Comparison of ENCODE assay signal across 23 mouse cellular contexts in genomic region chr11:108213783-108214182, GRCm38 (mm10).
DNase-seq lines count a peak whose midpoint lies in the region; ATAC-seq and TF ChIP-seq lines count a peak whose summit lies in the region.
"Had no signal": no experiment of that assay in that cellular context is flagged by ENCODE, and none has a peak within 500 bp of the region (broad histone marks: within the 10 kb centered on the region; RNA-seq: fewer than 3 reads in every experiment).

No protein-coding gene starts in this region.

- H3K4me3 ChIP-seq in embryonic facial prominence, embryonic 15.5 days (replicated peaks) = no peak overlapping the region
- H3K4me3 ChIP-seq in embryonic facial prominence, embryonic 10.5 days = no peak overlapping the region
- no peak overlapping the region for H3K4me3 ChIP-seq in layer of hippocampus, adult 2 months
- H3K4me3 ChIP-seq in CH12.LX (replicated peaks in 1 of 3; ENCODE audit: low read depth in 2 of 3, low read length in 2 of 3, poor library complexity in 1 of 3) = peak overlapping the region in 1 of 3 experiments; percentile 14
- no peak overlapping the region for H3K4me3 ChIP-seq in forebrain, embryonic 15.5 days
- H3K4me3 ChIP-seq: embryonic facial prominence, embryonic 12.5 days; erythroblast, embryonic 14.5 days; forebrain, embryonic 10.5 days; forebrain, embryonic 12.5 days had no signal

- no peak for TF ChIP-seq CTCF in layer of hippocampus, adult 2 months (conservative IDR thresholded peaks at IDR 0.05)
- TF ChIP-seq CTCF in CH12.LX (conservative IDR thresholded peaks at IDR 0.05 in 1 of 2, IDR thresholded peaks at IDR 0.05 in 1 of 2; ENCODE audit: low read depth in 2 of 2, low read length in 2 of 2) = no peak

- no peak for ATAC-seq in embryonic facial prominence, embryonic 15.5 days (ENCODE audit: insufficient number of reproducible peaks, low FRiP score, low TSS enrichment, low read depth)
- ATAC-seq in forebrain, embryonic 15.5 days (replicated peaks) = no peak
- ATAC-seq: forebrain, embryonic 14.5 days; forebrain, postnatal 0 days had no signal

- H3K9me3 ChIP-seq in embryonic facial prominence, embryonic 15.5 days (replicated peaks) = no peaks in the 10 kb centered on the region
- no peaks in the 10 kb centered on the region for H3K9me3 ChIP-seq in embryonic facial prominence, embryonic 10.5 days
- H3K9me3 ChIP-seq in CH12.LX (replicated peaks; ENCODE audit: low read length) = peaks cover 9% of the 10 kb centered on the region
- no peaks in the 10 kb centered on the region for H3K9me3 ChIP-seq in forebrain, embryonic 15.5 days
- H3K9me3 ChIP-seq: embryonic facial prominence, embryonic 12.5 days; forebrain, embryonic 10.5 days; forebrain, embryonic 12.5 days had no signal

- dilution Hi-C loops in CH12.LX (cut with MboI; ENCODE audit: extremely low pct_ligation_motif_present, extremely low pct_unique_long_range_greater_than_20kb, low sequenced_read_pairs) = no loop called here

- H3K27me3 ChIP-seq in embryonic facial prominence, embryonic 15.5 days = no peaks in the 10 kb centered on the region
- H3K27me3 ChIP-seq in embryonic facial prominence, embryonic 10.5 days (replicated peaks; ENCODE audit: low read depth, poor library complexity, severe bottlenecking) = no peaks in the 10 kb centered on the region
- no peaks in the 10 kb centered on the region for H3K27me3 ChIP-seq in CH12.LX (replicated peaks)
- no peaks in the 10 kb centered on the region for H3K27me3 ChIP-seq in forebrain, embryonic 15.5 days
- H3K27me3 ChIP-seq: embryonic facial prominence, embryonic 12.5 days; forebrain, embryonic 12.5 days had no signal

- H3K36me3 ChIP-seq in embryonic facial prominence, embryonic 15.5 days = no peaks in the 10 kb centered on the region
- no peaks in the 10 kb centered on the region for H3K36me3 ChIP-seq in embryonic facial prominence, embryonic 10.5 days (replicated peaks)
- H3K36me3 ChIP-seq in CH12.LX (replicated peaks in 1 of 2; ENCODE audit: control insufficient read depth in 1 of 2, insufficient read depth in 1 of 2, low read length in 1 of 2) = peaks cover 3 to 50% of the 10 kb centered on the region in 2 experiments
- H3K36me3 ChIP-seq in forebrain, embryonic 15.5 days = no peaks in the 10 kb centered on the region
- H3K36me3 ChIP-seq: embryonic facial prominence, embryonic 12.5 days; forebrain, embryonic 10.5 days; forebrain, embryonic 12.5 days had no signal

- no peak overlapping the region for H3K4me2 ChIP-seq in embryonic facial prominence, embryonic 15.5 days (replicated peaks)
- peak overlapping the region; percentile 100 for H3K4me2 ChIP-seq in CH12.LX (ENCODE audit: insufficient read depth, low read depth, poor library complexity, severe bottlenecking)
- no peak overlapping the region for H3K4me2 ChIP-seq in forebrain, embryonic 15.5 days (replicated peaks)
- H3K4me2 ChIP-seq: embryonic facial prominence, embryonic 12.5 days; forebrain, embryonic 12.5 days had no signal

- DNase-seq in embryonic facial prominence, embryonic 10.5 days (ENCODE audit: low spot score) = no peak
- no peak for DNase-seq in layer of hippocampus, adult 2 months (ENCODE audit: low spot score in 2 of 2)
- DNase-seq in layer of hippocampus, adult 8-10 months (ENCODE audit: low spot score in 2 of 2) = no peak
- no peak for DNase-seq in CH12.LX (ENCODE audit: extremely low read depth)
- DNase-seq in thymus, postnatal 10 days (ENCODE audit: low spot score in 2 of 2) = no peak
- DNase-seq: adrenal gland, adult 2 months; adrenal gland, postnatal 10 days; adrenal gland, postnatal 25 days; cerebellum, adult 11 months; cerebellum, adult 18-20 months; cerebellum, adult 8-10 months; cerebellum, adult 9-11 months; cerebellum, postnatal 14 days; cerebellum, postnatal 36 days; embryo, embryonic 11 days; forebrain, postnatal 0 days had no signal

- in situ Hi-C loops in CH12.LX (cut with MboI; ENCODE audit: low pct_ligation_motif_present, low pct_unique_long_range_greater_than_20kb, low sequenced_read_pairs) = loop anchor here (5.0 to 25.0 kb wide), 2 partner anchors 164 to 351 kb away; no protein-coding TSS in a partner anchor

- TF ChIP-seq EP300 in CH12.LX (IDR thresholded peaks at IDR 0.05; ENCODE audit: low read length) = peak; percentile 82

- peaks cover 3% of the 10 kb centered on the region; the same call in 1 of the 2 replicates for H3K79me2 ChIP-seq in CH12.LX (replicated peaks; ENCODE audit: control insufficient read depth, extremely low read depth, insufficient read depth, poor library complexity, severe bottlenecking)

- peaks cover 40% of the 10 kb centered on the region for H3K4me1 ChIP-seq in embryonic facial prominence, embryonic 15.5 days
- H3K4me1 ChIP-seq in embryonic facial prominence, embryonic 10.5 days = peaks cover 36% of the 10 kb centered on the region
- peaks cover 28 to 82% of the 10 kb centered on the region in 2 experiments for H3K4me1 ChIP-seq in CH12.LX (ENCODE audit: control insufficient read depth in 1 of 2, insufficient read depth in 2 of 2)
- peaks cover 19% of the 10 kb centered on the region for H3K4me1 ChIP-seq in forebrain, embryonic 15.5 days

- TF ChIP-seq POLR2A in CH12.LX (IDR thresholded peaks at IDR 0.05; ENCODE audit: low read depth, low read length) = no peak

- H3K27ac ChIP-seq in embryonic facial prominence, embryonic 15.5 days (replicated peaks) = peak overlapping the region; percentile 6; the same call in 1 of the 2 replicates
- no peak overlapping the region for H3K27ac ChIP-seq in embryonic facial prominence, embryonic 10.5 days (replicated peaks)
- peak overlapping the region; percentile 65; the same call in 1 of the 2 replicates for H3K27ac ChIP-seq in layer of hippocampus, adult 2 months
- peak overlapping the region; percentile 82 for H3K27ac ChIP-seq in CH12.LX (ENCODE audit: insufficient read depth, low read depth)
- no peak overlapping the region for H3K27ac ChIP-seq in forebrain, embryonic 15.5 days (replicated peaks)
- H3K27ac ChIP-seq: embryonic facial prominence, embryonic 12.5 days; forebrain, embryonic 10.5 days; forebrain, embryonic 12.5 days had no signal

- TF ChIP-seq RAD21 in CH12.LX (IDR thresholded peaks at IDR 0.05; ENCODE audit: low read depth, low read length) = no peak

- 90% methylated on average over 10 of the region's 10 CpGs for WGBS in embryonic facial prominence, embryonic 15.5 days
- WGBS in embryonic facial prominence, embryonic 10.5 days = 94% methylated on average over 10 of the region's 10 CpGs
- WGBS in forebrain, embryonic 15.5 days = 95% methylated on average over 10 of the region's 10 CpGs

- no peak overlapping the region for H3K9ac ChIP-seq in embryonic facial prominence, embryonic 15.5 days
- peak overlapping the region; percentile 33 for H3K9ac ChIP-seq in CH12.LX (ENCODE audit: insufficient read depth, low read depth)
- H3K9ac ChIP-seq in forebrain, embryonic 15.5 days (replicated peaks) = no peak overlapping the region
- H3K9ac ChIP-seq: embryonic facial prominence, embryonic 12.5 days; forebrain, embryonic 12.5 days; forebrain, postnatal 0 days had no signal

TF ChIP-seq in CH12.LX, 34 proteins besides CTCF, POLR2A, EP300 and RAD21 (continues in another document):
- no peak for TF ChIP-seq ZKSCAN1 (IDR thresholded peaks at IDR 0.05; ENCODE audit: borderline replicate concordance, low read depth, low read length)
- no peak for TF ChIP-seq PAX5 (IDR thresholded peaks at IDR 0.05; ENCODE audit: low read length)
- TF ChIP-seq MYC (IDR thresholded peaks at IDR 0.05; ENCODE audit: low read depth, low read length) = no peak; the same call in 1 of the 2 replicates
- TF ChIP-seq MAZ (IDR thresholded peaks at IDR 0.05; ENCODE audit: low read depth, low read length) = no peak
- TF ChIP-seq IRF4 (IDR thresholded peaks at IDR 0.05; ENCODE audit: low read depth, low read length) = peak; percentile 97
- TF ChIP-seq TBP (conservative IDR thresholded peaks at IDR 0.05; ENCODE audit: low read depth, low read length) = no peak; the same call in 1 of the 2 replicates
- TF ChIP-seq NRF1 (IDR thresholded peaks at IDR 0.05; ENCODE audit: low read depth, low read length) = no peak
- TF ChIP-seq CHD1 (IDR thresholded peaks at IDR 0.05; ENCODE audit: low read depth, low read length) = no peak
- TF ChIP-seq MXI1 (IDR thresholded peaks at IDR 0.05; ENCODE audit: low read depth, low read length) = peak; percentile 40; the same call in 1 of the 2 replicates
- TF ChIP-seq MAX (IDR thresholded peaks at IDR 0.05; ENCODE audit: low read length) = no peak
- no peak for TF ChIP-seq NELFE (IDR thresholded peaks at IDR 0.05; ENCODE audit: low read depth, low read length)
- no peak for TF ChIP-seq ZC3H11A (IDR thresholded peaks at IDR 0.05; ENCODE audit: low read depth, low read length)
- TF ChIP-seq SMC3 (IDR thresholded peaks at IDR 0.05; ENCODE audit: low read depth, low read length) = peak; percentile 25; the same call in 1 of the 2 replicates
- peak; percentile 77; the same call in 1 of the 2 replicates for TF ChIP-seq ETS1 (conservative IDR thresholded peaks at IDR 0.05; ENCODE audit: low read depth, low read length)
- TF ChIP-seq RCOR1 (conservative IDR thresholded peaks at IDR 0.05; ENCODE audit: low read depth, low read length) = peak; percentile 78; the same call in 1 of the 2 replicates
- peak; percentile 80 for TF ChIP-seq JUN (IDR thresholded peaks at IDR 0.05; ENCODE audit: insufficient read depth, low read depth, low read length)
- TF ChIP-seq TCF12 (IDR thresholded peaks at IDR 0.05; ENCODE audit: low read depth, low read length) = peak; percentile 56; the same call in 1 of the 2 replicates
- no peak for TF ChIP-seq POLR2AphosphoS2 (IDR thresholded peaks at IDR 0.05; ENCODE audit: low read depth, low read length)
- no peak for TF ChIP-seq MAFK (IDR thresholded peaks at IDR 0.05; ENCODE audit: insufficient replicate concordance, low read length)
- TF ChIP-seq USF1 (IDR thresholded peaks at IDR 0.05; ENCODE audit: low read depth, low read length) = no peak
- no peak; the same call in 1 of the 2 replicates for TF ChIP-seq ELF1 (IDR thresholded peaks at IDR 0.05; ENCODE audit: low read depth, low read length)
- TF ChIP-seq GABPA (IDR thresholded peaks at IDR 0.05; ENCODE audit: insufficient replicate concordance, low read depth, low read length) = no peak
- TF ChIP-seq MEF2A (IDR thresholded peaks at IDR 0.05; ENCODE audit: borderline replicate concordance, low read depth, low read length) = peak; percentile 62; the same call in 1 of the 2 replicates
- TF ChIP-seq SIN3A (IDR thresholded peaks at IDR 0.05; ENCODE audit: low read length) = peak; percentile 58; the same call in 1 of the 2 replicates
- peak; percentile 96 for TF ChIP-seq JUND (conservative IDR thresholded peaks at IDR 0.05; ENCODE audit: low read depth, low read length)
- no peak for TF ChIP-seq HCFC1 (IDR thresholded peaks at IDR 0.05; ENCODE audit: low read depth, low read length)
- no peak for TF ChIP-seq ZMIZ1 (IDR thresholded peaks at IDR 0.05; ENCODE audit: low read depth, low read length)
- TF ChIP-seq KAT2A (IDR thresholded peaks at IDR 0.05; ENCODE audit: insufficient replicate concordance, low read length) = no peak

Comparison
In these comparisons a context has a peak if more than half of its experiments do, and no peak if none do; other contexts are left out.
1. H3K27ac ChIP-seq: peak in embryonic facial prominence, embryonic 15.5 days (single experiment), layer of hippocampus, adult 2 months (single experiment) and CH12.LX (single experiment); none in embryonic facial prominence, embryonic 10.5 days (single experiment) and forebrain, embryonic 15.5 days (single experiment).